Mouse (Mus musculus): ENCODE results near the gene Ccdc154. TPM values are rescaled to one million over a fixed set of nuclear protein-coding genes. Genes with fewer than 3 reads are reported as not detected.

Ccdc154 gene
- total and polyA plus RNA-seq, 3 experiments = 0.04 TPM; not detected in 2

DNA sequence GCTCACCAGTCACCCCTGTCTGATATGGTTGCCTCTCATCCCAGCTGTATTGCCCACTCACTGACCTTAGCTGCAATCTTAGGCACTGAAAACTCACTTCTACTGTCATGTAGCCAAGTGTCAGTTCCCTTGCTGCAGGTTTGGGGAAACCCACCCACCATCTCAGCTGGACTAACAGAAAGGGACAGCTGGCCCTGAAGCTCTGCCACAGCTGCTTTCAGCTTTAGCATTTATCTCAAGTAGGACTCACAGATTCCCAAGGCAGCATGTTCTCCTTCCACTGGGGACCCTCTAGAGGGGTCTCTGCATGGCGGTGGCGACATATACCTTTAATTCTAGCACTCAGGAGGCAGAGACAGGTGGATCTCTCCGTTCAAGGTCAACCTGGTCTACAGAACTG is 2.5 kb downstream of the Ccdc154 start:
- H3K4me2 ChIP-seq (ENCODE audit: insufficient read depth, low read depth, poor library complexity, severe bottlenecking) = no peak overlapping the region
- no peak overlapping the region for H3K4me3 ChIP-seq (replicated peaks in 1 of 3; ENCODE audit: low read depth in 2 of 3, low read length in 2 of 3, poor library complexity in 1 of 3)
- no peaks in the 10 kb centered on the region for H3K4me1 ChIP-seq (ENCODE audit: control insufficient read depth in 1 of 2, insufficient read depth in 2 of 2)
- TF ChIP-seq MAX (IDR thresholded peaks at IDR 0.05; ENCODE audit: low read length) (no peak), RCOR1 (conservative IDR thresholded peaks at IDR 0.05; ENCODE audit: low read depth, low read length) (no peak), MAZ (IDR thresholded peaks at IDR 0.05; ENCODE audit: low read depth, low read length) (no peak), SIN3A (IDR thresholded peaks at IDR 0.05; ENCODE audit: low read length) (no peak), BHLHE40 (IDR thresholded peaks at IDR 0.05; ENCODE audit: low read depth, low read length) (no peak)
- no peak overlapping the region for H3K27ac ChIP-seq (ENCODE audit: insufficient read depth, low read depth)
- in situ Hi-C loops (cut with MboI; ENCODE audit: low pct_ligation_motif_present, low pct_unique_long_range_greater_than_20kb, low sequenced_read_pairs) = no loop called here
- DNase-seq (ENCODE audit: extremely low read depth) = no peak
- H3K27me3 ChIP-seq (replicated peaks) = peaks cover 40% of the 10 kb centered on the region
- H3K36me3 ChIP-seq (replicated peaks in 1 of 2; ENCODE audit: control insufficient read depth in 1 of 2, insufficient read depth in 1 of 2, low read length in 1 of 2) = peaks cover 18 to 37% of the 10 kb centered on the region in 2 experiments
- H3K9me3 ChIP-seq (replicated peaks; ENCODE audit: low read length) = no peaks in the 10 kb centered on the region
- no peaks in the 10 kb centered on the region for H3K79me2 ChIP-seq (replicated peaks; ENCODE audit: control insufficient read depth, extremely low read depth, insufficient read depth, poor library complexity, severe bottlenecking)
- dilution Hi-C loops (cut with MboI; ENCODE audit: extremely low pct_ligation_motif_present, extremely low pct_unique_long_range_greater_than_20kb, low sequenced_read_pairs) = no loop called here
- H3K9ac ChIP-seq (ENCODE audit: insufficient read depth, low read depth) = no peak overlapping the region

DNA sequence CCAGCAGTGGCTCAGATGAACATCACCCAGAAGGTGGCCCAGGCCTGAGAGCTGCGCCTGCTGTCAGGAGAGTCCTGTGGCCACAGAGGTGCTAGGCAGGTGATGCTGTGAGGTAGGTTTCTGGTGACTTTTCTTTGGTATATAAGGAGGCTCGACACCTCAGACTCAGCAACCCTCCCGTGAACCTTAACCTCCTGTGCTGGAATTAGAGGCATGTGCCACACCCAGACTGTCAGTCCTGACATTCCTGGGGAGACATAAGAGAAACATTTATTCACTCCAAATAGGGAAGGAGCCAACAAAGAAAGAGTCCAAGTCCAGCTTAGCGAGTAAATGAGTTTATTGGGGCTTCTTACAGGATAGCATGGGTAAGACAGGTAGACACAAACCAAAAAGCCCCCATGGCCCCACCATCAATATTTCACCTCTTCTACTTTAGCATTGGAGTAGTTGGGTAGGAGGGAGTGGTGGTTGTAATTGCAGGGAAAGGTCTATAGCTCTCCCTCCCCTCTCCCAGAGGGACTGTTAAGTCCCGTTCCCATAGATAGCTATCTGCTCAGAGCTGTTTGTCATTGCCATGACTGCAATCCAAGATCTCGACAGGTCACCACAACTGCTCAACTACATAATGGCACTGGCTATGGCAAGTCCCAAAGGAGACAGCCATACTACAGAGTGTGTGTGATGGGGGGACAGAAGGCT is 3.9 kb downstream of the Ccdc154 start:
- Histone ChIP-seq H3K4me2 (ENCODE audit: insufficient read depth, low read depth, poor library complexity, severe bottlenecking) (no peak overlapping the region), H3K9me3 (replicated peaks; ENCODE audit: low read length) (no peaks in the 10 kb centered on the region), H3K79me2 (replicated peaks; ENCODE audit: control insufficient read depth, extremely low read depth, insufficient read depth, poor library complexity, severe bottlenecking) (no peaks in the 10 kb centered on the region), H3K36me3 (replicated peaks in 1 of 2; ENCODE audit: control insufficient read depth in 1 of 2, insufficient read depth in 1 of 2, low read length in 1 of 2) (peaks cover 6 to 24% of the 10 kb centered on the region in 2 experiments), H3K27me3 (replicated peaks) (peaks cover 50% of the 10 kb centered on the region), H3K4me1 (ENCODE audit: control insufficient read depth in 1 of 2, insufficient read depth in 2 of 2) (no peaks in the 10 kb centered on the region), H3K27ac (ENCODE audit: insufficient read depth, low read depth) (no peak overlapping the region), H3K9ac (ENCODE audit: insufficient read depth, low read depth) (no peak overlapping the region), H3K4me3 (replicated peaks in 1 of 3; ENCODE audit: low read depth in 2 of 3, low read length in 2 of 3, poor library complexity in 1 of 3) (no peak overlapping the region)
- in situ Hi-C loops (cut with MboI; ENCODE audit: low pct_ligation_motif_present, low pct_unique_long_range_greater_than_20kb, low sequenced_read_pairs) = no loop called here
- dilution Hi-C loops (cut with MboI; ENCODE audit: extremely low pct_ligation_motif_present, extremely low pct_unique_long_range_greater_than_20kb, low sequenced_read_pairs) = no loop called here
- TF ChIP-seq JUN (IDR thresholded peaks at IDR 0.05; ENCODE audit: insufficient read depth, low read depth, low read length) (no peak), RAD21 (IDR thresholded peaks at IDR 0.05; ENCODE audit: low read depth, low read length) (no peak), USF1 (IDR thresholded peaks at IDR 0.05; ENCODE audit: low read depth, low read length) (no peak), IRF4 (IDR thresholded peaks at IDR 0.05; ENCODE audit: low read depth, low read length) (no peak), UBTF (IDR thresholded peaks at IDR 0.05; ENCODE audit: low read depth, low read length) (no peak), GABPA (IDR thresholded peaks at IDR 0.05; ENCODE audit: insufficient replicate concordance, low read depth, low read length) (no peak), BHLHE40 (IDR thresholded peaks at IDR 0.05; ENCODE audit: low read depth, low read length) (no peak), MAFK (IDR thresholded peaks at IDR 0.05; ENCODE audit: insufficient replicate concordance, low read length) (no peak), CTCF (conservative IDR thresholded peaks at IDR 0.05 in 1 of 2, IDR thresholded peaks at IDR 0.05 in 1 of 2; ENCODE audit: low read depth in 2 of 2, low read length in 2 of 2) (no peak), MAX (IDR thresholded peaks at IDR 0.05; ENCODE audit: low read length) (no peak), CHD1 (IDR thresholded peaks at IDR 0.05; ENCODE audit: low read depth, low read length) (no peak), MYC (IDR thresholded peaks at IDR 0.05; ENCODE audit: low read depth, low read length) (no peak)
- DNase-seq (ENCODE audit: extremely low read depth) = no peak

Measured in CH12.LX (cell line).